Mouse (Mus musculus) neural tube, embryonic 11.5 days (tissue): ENCODE data around the gene Mboat2. TPM values are rescaled to one million over a fixed set of nuclear protein-coding genes. Genes with fewer than 3 reads are reported as not detected.

ENCODE experiments used
- ATAC-seq: fragments of 200-750 bp; cut with Nextera tagmentation; 2 replicates; pipeline ENCODE4 v1.8.0; 2017; ENCODE audit warnings: moderate number of reproducible peaks, mild to moderate bottlenecking, moderate TSS enrichment, moderate library complexity; ENCODE audit not compliant: insufficient read depth, low FRiP score, low TSS enrichment
- DNase-seq: peaks from one replicate; pipeline ENCODE4 v3.0.0-alpha.2; 2015; ENCODE audit warnings: low spot score
- H3K27ac ChIP-seq: fragments of 300-500 bp; sonication (generic); 2 replicates; pipeline ENCODE4 v1.5.1; 2014; ENCODE audit warnings: low read depth, mild to moderate bottlenecking, low read length
- H3K27me3 ChIP-seq: fragments of 300-500 bp; sonication (generic); 2 replicates; pipeline ENCODE4 v1.6.1; 2014; ENCODE audit warnings: mild to moderate bottlenecking, low read length, mixed read lengths; ENCODE audit not compliant: control insufficient read depth, insufficient read depth
- H3K36me3 ChIP-seq: fragments of 300-500 bp; sonication (generic); 2 replicates; pipeline ENCODE4 v1.6.1; 2014; ENCODE audit warnings: mild to moderate bottlenecking, low read length, moderate library complexity, mixed read lengths; ENCODE audit not compliant: control insufficient read depth, insufficient read depth
- H3K4me1 ChIP-seq: fragments of 300-500 bp; sonication (generic); 2 replicates; pipeline ENCODE4 v1.6.1; 2014; ENCODE audit warnings: low read length, mixed read lengths; ENCODE audit not compliant: control insufficient read depth, insufficient read depth
- H3K4me2 ChIP-seq: fragments of 300-500 bp; sonication (generic); 2 replicates; pipeline ENCODE4 v1.6.1; 2014; ENCODE audit warnings: low read depth, mild to moderate bottlenecking, moderate library complexity
- H3K4me3 ChIP-seq: fragments of 300-500 bp; sonication (generic); 2 replicates; pipeline ENCODE4 v1.5.1; 2014; ENCODE audit warnings: low read depth, low read length
- H3K9ac ChIP-seq: fragments of 300-500 bp; sonication (generic); 2 replicates; pipeline ENCODE4 v1.6.1; 2014; ENCODE audit warnings: mild to moderate bottlenecking, low read length
- H3K9me3 ChIP-seq: fragments of 300-500 bp; sonication (generic); 2 replicates; pipeline ENCODE4 v1.6.1; 2016; ENCODE audit warnings: low read length; ENCODE audit not compliant: control insufficient read depth
- WGBS: fragments of 180-500 bp; shearing (Covaris S2); extraction: QIAGEN DNeasy Blood & Tissue Kit; methylation state at CpG from one replicate; pipeline ENCODE4 v1.1.7; 2014; 5-methylcytosine and 5-hydroxymethylcytosine counted together
- polyA plus RNA-seq: library from polyadenylated mRNA; unstranded; fragments of >200 nt; fragmentation: Nextera tagmentation; extraction: Ambion mirVana; gene quantifications from 2 replicates; pipeline ENCODE4 v1.2.1, GENCODE M21; 2014

The Mboat2 gene
- polyA plus RNA-seq, 1 experiment from 2014 or later: 60.9 TPM

DNA sequence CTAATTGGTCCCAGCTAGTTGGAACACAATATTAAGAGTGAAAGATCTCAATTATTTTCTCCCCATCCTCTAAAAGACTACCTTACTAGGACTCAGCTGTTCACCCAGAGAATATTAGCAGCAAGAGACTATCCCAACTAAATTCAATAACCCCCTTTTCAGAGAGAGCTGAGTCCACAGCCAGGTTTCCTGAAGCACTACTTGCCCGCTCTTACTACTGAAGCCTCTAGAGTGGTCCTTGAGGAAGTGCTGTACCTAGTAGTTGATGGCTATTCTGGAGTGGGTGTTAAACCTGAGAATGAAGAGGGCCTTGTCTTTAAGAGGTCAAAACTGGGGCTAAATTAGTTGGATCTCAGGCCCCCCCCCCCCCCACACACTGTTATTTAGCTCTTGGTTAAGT is 593 bp upstream of the Mboat2 start:
- peak overlapping the region; percentile 91 for H3K4me3 ChIP-seq
- peaks cover 10% of the 10 kb centered on the region; the same call in 1 of the 2 replicates for H3K4me1 ChIP-seq
- DNase-seq (no peak), ATAC-seq (no peak)
- no peaks in the 10 kb centered on the region for H3K9me3 ChIP-seq
- H3K4me2 ChIP-seq: peak overlapping the region; percentile 66
- no peaks in the 10 kb centered on the region for H3K27me3 ChIP-seq
- peak overlapping the region; percentile 97 for H3K9ac ChIP-seq
- 54% methylated on average over 1 of the region's 1 CpGs for WGBS
- no peaks in the 10 kb centered on the region for H3K36me3 ChIP-seq
- peak overlapping the region; percentile 97; the same call in 1 of the 2 replicates for H3K27ac ChIP-seq

GRCm38 (mm10) chr12:24831153-24831963 is 679 bp downstream of the Mboat2 start:
- no peaks in the 10 kb centered on the region for H3K27me3 ChIP-seq
- DNase-seq: peak; percentile 99
- H3K4me1 ChIP-seq: peaks cover 10% of the 10 kb centered on the region; the same call in 1 of the 2 replicates
- H3K4me2 ChIP-seq: peak overlapping the region; percentile 66
- WGBS: under 1% methylated on average over 81 of the region's 95 CpGs
- H3K36me3 ChIP-seq: no peaks in the 10 kb centered on the region
- peak overlapping the region; percentile 97 for H3K27ac ChIP-seq
- H3K9ac ChIP-seq: peak overlapping the region; percentile 97
- H3K4me3 ChIP-seq: peak overlapping the region; percentile 91
- ATAC-seq: peak; percentile 99
- no peaks in the 10 kb centered on the region for H3K9me3 ChIP-seq

- Histone ChIP-seq H3K27me3 (no peaks in the 10 kb centered on the region), H3K27ac (peak overlapping the region; percentile 91), H3K4me2 (peak overlapping the region; percentile 48), H3K9ac (peak overlapping the region; percentile 91), H3K36me3 (no peaks in the 10 kb centered on the region), H3K4me1 (peaks cover 10% of the 10 kb centered on the region; the same call in 1 of the 2 replicates), H3K9me3 (no peaks in the 10 kb centered on the region), H3K4me3 (peak overlapping the region; percentile 91)
- ATAC-seq: no peak
- 0% methylated on average over 32 of the region's 32 CpGs for WGBS
- no peak for DNase-seq
These were observed 1.3 kb downstream of the Mboat2 start for GRCm38 (mm10) chr12:24831964-24832427.

GRCm38 (mm10) chr12:24832438-24832837 is 1.8 kb downstream of the Mboat2 start:
- Histone ChIP-seq H3K27me3 (no peaks in the 10 kb centered on the region), H3K4me2 (peak overlapping the region; percentile 48), H3K36me3 (no peaks in the 10 kb centered on the region), H3K9ac (peak overlapping the region; percentile 91), H3K4me1 (peaks cover 10% of the 10 kb centered on the region; the same call in 1 of the 2 replicates), H3K9me3 (no peaks in the 10 kb centered on the region), H3K27ac (no peak overlapping the region), H3K4me3 (peak overlapping the region; percentile 91)
- 36% methylated on average over 2 of the region's 2 CpGs for WGBS
- no peak for DNase-seq
- no peak for ATAC-seq

DNA sequence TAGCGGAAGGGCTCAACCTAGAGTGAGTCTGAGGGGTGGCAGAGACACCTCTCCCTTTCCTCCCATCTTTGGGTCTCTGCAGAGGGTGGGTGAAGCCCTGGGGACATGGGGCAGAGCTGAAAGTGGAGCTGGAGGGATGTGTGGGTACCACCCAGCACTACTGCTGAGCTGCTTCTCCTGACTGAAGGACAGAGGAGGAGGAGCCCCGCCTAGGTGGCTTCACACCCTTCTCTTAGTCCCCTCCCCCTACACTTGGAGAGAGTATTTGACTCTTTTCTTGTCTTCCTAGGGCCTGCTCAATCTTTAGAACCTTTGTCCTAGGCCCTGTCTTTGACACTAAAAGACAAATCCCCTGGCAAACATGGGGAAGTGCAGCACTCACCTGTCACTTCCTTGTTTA is 7.3 kb downstream of the Mboat2 start:
- ATAC-seq (no peak), DNase-seq (no peak)
- no peak overlapping the region for H3K9ac ChIP-seq
- no peaks in the 10 kb centered on the region for H3K27me3 ChIP-seq
- 68% methylated on average over 2 of the region's 2 CpGs for WGBS
- H3K27ac ChIP-seq: no peak overlapping the region
- H3K4me1 ChIP-seq: peaks cover 16% of the 10 kb centered on the region; the same call in 1 of the 2 replicates
- no peak overlapping the region for H3K4me2 ChIP-seq
- H3K9me3 ChIP-seq: no peaks in the 10 kb centered on the region
- H3K36me3 ChIP-seq: no peaks in the 10 kb centered on the region
- H3K4me3 ChIP-seq: no peak overlapping the region

GRCm38 (mm10) chr12:24841115-24841879 is 10.6 kb downstream of the Mboat2 start:
- H3K4me3 ChIP-seq: no peak overlapping the region
- no peak overlapping the region for H3K4me2 ChIP-seq
- no peak for ATAC-seq
- DNase-seq: peak; percentile 57
- H3K27ac ChIP-seq: no peak overlapping the region
- no peaks in the 10 kb centered on the region for H3K27me3 ChIP-seq
- no peaks in the 10 kb centered on the region for H3K9me3 ChIP-seq
- no peak overlapping the region for H3K9ac ChIP-seq
- no peaks in the 10 kb centered on the region for H3K36me3 ChIP-seq
- 69% methylated on average over 9 of the region's 9 CpGs for WGBS
- H3K4me1 ChIP-seq: peaks cover 23% of the 10 kb centered on the region; the same call in 1 of the 2 replicates

GRCm38 (mm10) chr12:24842299-24842910 is 11.7 kb downstream of the Mboat2 start:
- DNase-seq: no peak

DNA sequence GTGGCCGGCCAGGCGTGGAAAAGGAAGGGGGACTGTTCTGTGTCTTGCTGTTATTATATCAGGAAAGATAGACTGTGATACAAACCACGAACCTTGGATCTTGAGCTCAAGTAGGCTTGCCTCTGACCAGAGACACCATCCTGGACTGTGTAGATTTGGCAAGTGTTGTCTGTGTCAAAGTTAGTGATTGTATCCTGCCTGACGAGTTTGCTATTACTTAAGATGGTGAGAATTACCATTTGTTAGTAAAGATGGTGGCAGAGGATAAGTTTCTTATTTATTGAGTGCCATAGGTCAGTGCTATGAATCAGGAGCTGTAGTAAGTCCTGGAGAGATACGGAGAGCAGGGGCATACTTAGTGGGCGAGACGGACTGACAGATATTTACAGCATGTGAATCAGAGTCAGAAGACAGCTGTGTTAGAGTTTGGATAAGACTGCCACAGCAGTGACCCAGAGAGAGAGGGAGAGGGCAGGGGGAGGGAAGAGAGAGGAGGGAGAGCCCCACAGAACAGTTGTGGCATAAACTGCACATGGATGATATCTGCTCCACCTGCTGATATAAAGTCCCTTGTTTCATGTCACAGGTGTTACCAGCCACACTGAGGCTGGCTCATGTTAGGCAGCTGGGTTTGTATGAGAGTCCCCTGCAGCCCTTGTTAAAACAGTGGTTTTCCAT is 12.9 kb downstream of the Mboat2 start:
- no peak overlapping the region for H3K9ac ChIP-seq
- DNase-seq (no peak), ATAC-seq (no peak)
- no peak overlapping the region for H3K27ac ChIP-seq
- H3K4me3 ChIP-seq: no peak overlapping the region
- WGBS: 62% methylated on average over 7 of the region's 7 CpGs
- H3K27me3 ChIP-seq: no peaks in the 10 kb centered on the region
- no peaks in the 10 kb centered on the region for H3K9me3 ChIP-seq
- peaks cover 23% of the 10 kb centered on the region; the same call in 1 of the 2 replicates for H3K4me1 ChIP-seq
- H3K4me2 ChIP-seq: no peak overlapping the region
- H3K36me3 ChIP-seq: no peaks in the 10 kb centered on the region

More at GRCm38 (mm10) chr12:24842299-24842910, 11.7 kb downstream of the Mboat2 start:
- Histone ChIP-seq H3K27ac (no peak overlapping the region), H3K9ac (no peak overlapping the region), H3K27me3 (no peaks in the 10 kb centered on the region), H3K9me3 (no peaks in the 10 kb centered on the region), H3K4me1 (peaks cover 23% of the 10 kb centered on the region; the same call in 1 of the 2 replicates), H3K36me3 (no peaks in the 10 kb centered on the region), H3K4me2 (no peak overlapping the region), H3K4me3 (no peak overlapping the region)
- WGBS: 86% methylated on average over 11 of the region's 11 CpGs
- no peak for ATAC-seq
